Mouse (Mus musculus) sigmoid colon, adult 10 weeks (tissue): ENCODE results near the gene Lama5. TPM values are rescaled to one million over a fixed set of nuclear protein-coding genes. Genes with fewer than 3 reads are reported as not detected.

ENCODE experiments used
- polyA plus RNA-seq: library from polyadenylated mRNA; stranded (reverse); fragments of 350-450 nt; fragmentation: Illumina TruSeq; extraction: RNeasy Lipid Tissue Mini Kit (QIAGEN cat#74804); gene quantifications from one replicate; pipeline ENCODE4 v1.2.3, GENCODE M21; 2014; ENCODE audit warnings: low read depth, low replicate concordance

Lama5 gene
- 6.2 TPM for polyA plus RNA-seq

GRCm38 (mm10) chr2:180225762-180226378 lies at the start of gene Lama5:
Lama5 (minus strand) TSS chr2:180225859.

GRCm38 (mm10) chr2:180273394-180274244 lies 48.0 kb upstream of the Lama5 start, which contains the start of gene Cables2:
Cables2 (minus strand) TSS chr2:180273496.

GRCm38 (mm10) chr2:180257001-180257521 lies 31.4 kb upstream of the Lama5 start, which contains the start of gene Rps21:
Rps21 (plus strand) TSS chr2:180257377.

GRCm38 (mm10) chr2:180170806-180171521 lies 54.7 kb downstream of the Lama5 start, which contains the start of gene Adrm1:
Adrm1 (plus strand) TSS chr2:180171485.

Other genes with a start within 250 kb of the Lama5 start
- 26.7 TPM for gene Taf4, start 249.2 kb downstream of the Lama5 start, polyA plus RNA-seq
- gene Lsm14b, start 200.9 kb downstream of the Lama5 start, polyA plus RNA-seq = 44.6 TPM
- gene Psma7, start 183.4 kb downstream of the Lama5 start, polyA plus RNA-seq = 58.1 TPM
- gene Ss18l1, start 183.3 kb downstream of the Lama5 start, polyA plus RNA-seq = 9.6 TPM
- 2.1 TPM for gene Mtg2, start 155.3 kb downstream of the Lama5 start, polyA plus RNA-seq
- not detected for gene Hrh3, start 121.4 kb downstream of the Lama5 start, polyA plus RNA-seq
- gene Osbpl2, start 106.6 kb downstream of the Lama5 start, polyA plus RNA-seq = 148 TPM
- gene Adrm1, start 54.4 kb downstream of the Lama5 start, polyA plus RNA-seq = 9.0 TPM
- gene Rps21, start 31.5 kb upstream of the Lama5 start, polyA plus RNA-seq = 220 TPM
- gene Cables2, start 47.6 kb upstream of the Lama5 start, polyA plus RNA-seq = 12.5 TPM
- gene Rbbp8nl, start 64.0 kb upstream of the Lama5 start, polyA plus RNA-seq = not detected
- gene Gata5, start 108.8 kb upstream of the Lama5 start, polyA plus RNA-seq = not detected
- 1.1 TPM for gene Slco4a1, start 230.4 kb upstream of the Lama5 start, polyA plus RNA-seq